Mouse (Mus musculus) embryonic facial prominence, embryonic 13.5 days (tissue): ENCODE data around the gene BC005561. TPM values are rescaled to one million over a fixed set of nuclear protein-coding genes. Genes with fewer than 3 reads are reported as not detected.
"Not testable (repeated sequence)": the region's sequence is repeated elsewhere in the genome, so short reads cannot be mapped to it uniquely, and the experiment has no call there.

Experiments used
- ATAC-seq: fragments of 200-750 bp; cut with Nextera tagmentation; 2 replicates; pipeline ENCODE4 v1.8.0; 2017; ENCODE audit warnings: low read depth; ENCODE audit not compliant: insufficient number of reproducible peaks, insufficient read depth, low FRiP score, low TSS enrichment
- H3K27ac ChIP-seq: fragments of 300-500 bp; sonication (generic); 2 replicates; pipeline ENCODE4 v1.5.1; 2015; ENCODE audit warnings: moderate library complexity, mild to moderate bottlenecking, inconsistent platforms
- H3K27me3 ChIP-seq: fragments of 300-500 bp; sonication (generic); 2 replicates; pipeline ENCODE4 v1.6.1; 2015; ENCODE audit warnings: mild to moderate bottlenecking, inconsistent platforms
- H3K36me3 ChIP-seq: fragments of 300-500 bp; sonication (generic); 2 replicates; pipeline ENCODE4 v1.6.1; 2015; ENCODE audit warnings: mild to moderate bottlenecking, inconsistent platforms
- H3K4me1 ChIP-seq: fragments of 300-500 bp; sonication (generic); 2 replicates; pipeline ENCODE4 v1.6.1; 2015; ENCODE audit warnings: inconsistent platforms
- H3K4me2 ChIP-seq: fragments of 300-500 bp; sonication (generic); 2 replicates; pipeline ENCODE4 v1.6.1; 2015; ENCODE audit warnings: moderate library complexity, mild to moderate bottlenecking, inconsistent platforms
- H3K4me3 ChIP-seq: fragments of 300-500 bp; sonication (generic); 2 replicates; pipeline ENCODE4 v1.5.1; 2015; ENCODE audit warnings: mild to moderate bottlenecking, inconsistent platforms
- H3K9ac ChIP-seq: fragments of 300-500 bp; sonication (generic); 2 replicates; pipeline ENCODE4 v1.6.1; 2015; ENCODE audit warnings: mild to moderate bottlenecking, inconsistent platforms
- H3K9me3 ChIP-seq: fragments of 300-500 bp; sonication (generic); 2 replicates; pipeline ENCODE4 v1.6.1; 2016; ENCODE audit warnings: inconsistent platforms
- WGBS: fragments of 180-500 bp; shearing (Covaris S2); methylation state at CpG from one replicate; pipeline ENCODE4 v1.1.7; 2015; ENCODE audit warnings: mixed read lengths; 5-methylcytosine and 5-hydroxymethylcytosine counted together
- polyA plus RNA-seq: library from polyadenylated mRNA; unstranded; fragments of >200 nt; fragmentation: Nextera tagmentation; extraction: Ambion mirVana; gene quantifications from 2 replicates; pipeline ENCODE4 v1.2.1, GENCODE M21; 2015

Gene BC005561
- polyA plus RNA-seq, 1 experiment from 2014 or later = 16.6 TPM

DNA sequence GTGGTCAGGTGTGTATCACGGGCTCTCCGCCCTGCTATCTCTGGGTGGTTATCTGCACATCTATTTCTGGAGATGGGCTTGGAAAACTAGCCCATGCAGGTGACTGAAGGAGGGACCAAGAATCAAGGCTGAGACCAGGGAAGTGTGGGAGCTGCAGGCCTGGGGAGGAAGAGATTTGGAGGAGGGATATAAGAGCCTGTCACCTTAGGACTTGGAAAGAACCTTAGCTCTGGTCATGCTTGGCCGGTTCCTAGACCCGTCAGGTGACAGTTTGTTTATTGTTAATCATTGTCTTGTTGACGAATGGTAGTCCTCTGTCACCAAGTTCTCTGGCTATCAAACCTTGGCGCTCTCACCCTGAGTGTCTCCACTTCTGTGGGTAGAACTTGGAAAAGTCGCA is 27.8 kb upstream of the BC005561 start:
- H3K4me2 ChIP-seq = no peak overlapping the region
- H3K36me3 ChIP-seq = peaks cover 75% of the 10 kb centered on the region
- no peak overlapping the region for H3K27ac ChIP-seq
- H3K9me3 ChIP-seq = no peaks in the 10 kb centered on the region
- H3K27me3 ChIP-seq = no peaks in the 10 kb centered on the region
- no peaks in the 10 kb centered on the region for H3K4me1 ChIP-seq
- no peak overlapping the region for H3K9ac ChIP-seq
- 95% methylated on average over 7 of the region's 7 CpGs for WGBS
- no peak overlapping the region for H3K4me3 ChIP-seq
- no peak for ATAC-seq

DNA sequence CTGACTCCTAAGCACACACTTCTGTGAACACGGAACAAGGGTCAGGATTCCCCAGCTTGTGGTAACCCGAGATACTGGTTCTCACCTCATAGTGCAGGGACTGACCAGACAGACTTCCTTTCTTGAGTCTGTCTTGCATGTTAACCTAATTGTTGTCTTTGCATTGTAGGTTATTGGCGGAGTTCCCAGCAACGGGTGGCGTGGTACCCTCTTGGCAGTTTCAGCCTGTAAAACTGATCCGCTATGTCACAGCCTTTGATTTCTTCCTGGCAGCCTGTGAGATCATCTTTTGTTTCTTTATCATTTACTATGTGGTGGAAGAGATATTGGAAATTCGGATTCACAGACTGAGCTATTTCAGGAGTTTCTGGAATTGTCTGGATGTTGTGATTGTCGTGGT is 25.3 kb upstream of the BC005561 start:
- Histone ChIP-seq H3K36me3 (peaks cover 86% of the 10 kb centered on the region), H3K4me3 (no peak overlapping the region), H3K27ac (no peak overlapping the region), H3K27me3 (no peaks in the 10 kb centered on the region), H3K9ac (no peak overlapping the region), H3K4me1 (no peaks in the 10 kb centered on the region), H3K9me3 (no peaks in the 10 kb centered on the region), H3K4me2 (no peak overlapping the region)
- ATAC-seq = no peak
- WGBS = 86% methylated on average over 8 of the region's 8 CpGs

- Histone ChIP-seq H3K36me3 (peaks cover 87% of the 10 kb centered on the region), H3K27me3 (no peaks in the 10 kb centered on the region), H3K27ac (no peak overlapping the region), H3K4me2 (no peak overlapping the region), H3K9ac (no peak overlapping the region), H3K4me3 (no peak overlapping the region), H3K4me1 (no peaks in the 10 kb centered on the region), H3K9me3 (no peaks in the 10 kb centered on the region)
- ATAC-seq = no peak
- WGBS = 53% methylated on average over 5 of the region's 5 CpGs
Observed at GRCm38 (mm10) chr5:104491561-104491960, 16.6 kb upstream of the BC005561 start.

- Histone ChIP-seq H3K4me2 (no peak overlapping the region), H3K9ac (no peak overlapping the region), H3K9me3 (no peaks in the 10 kb centered on the region), H3K4me1 (peaks cover 9% of the 10 kb centered on the region; the same call in 1 of the 2 replicates), H3K4me3 (no peak overlapping the region), H3K27ac (no peak overlapping the region), H3K27me3 (no peaks in the 10 kb centered on the region), H3K36me3 (peaks cover 50% of the 10 kb centered on the region)
- WGBS = 96% methylated on average over 2 of the region's 2 CpGs
- no peak for ATAC-seq
Observed at GRCm38 (mm10) chr5:104504883-104505282, 3.3 kb upstream of the BC005561 start.

DNA sequence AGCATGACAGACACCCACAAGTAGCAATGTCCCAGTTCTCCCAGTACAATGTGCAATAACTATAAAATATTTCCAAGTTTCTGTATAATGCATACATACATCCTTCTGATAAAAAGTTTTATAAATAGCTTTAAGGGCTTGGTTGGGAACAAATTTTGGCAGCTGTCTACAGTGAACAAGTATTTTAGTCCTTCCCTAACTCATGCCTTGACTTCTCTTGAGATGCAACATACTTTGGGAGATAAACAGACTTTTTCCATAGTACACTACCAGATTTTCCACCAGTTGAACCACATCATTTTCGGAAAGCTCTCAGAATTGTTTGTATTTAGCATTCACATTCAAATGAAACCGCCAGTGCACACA is 340 bp upstream of the BC005561 start:
- peaks cover 9% of the 10 kb centered on the region; the same call in 1 of the 2 replicates for H3K4me1 ChIP-seq
- no peaks in the 10 kb centered on the region for H3K27me3 ChIP-seq
- H3K4me3 ChIP-seq = peak overlapping the region; percentile 63
- no peak for ATAC-seq
- H3K9me3 ChIP-seq = no peaks in the 10 kb centered on the region
- no peak overlapping the region for H3K27ac ChIP-seq
- H3K36me3 ChIP-seq = peaks cover 33% of the 10 kb centered on the region
- WGBS = 0% methylated on average over 2 of the region's 2 CpGs
- peak overlapping the region; percentile 64 for H3K4me2 ChIP-seq
- H3K9ac ChIP-seq = 0 out of 2 replicates have a peak overlapping the region, but pooled peaks have one; percentile 83

GRCm38 (mm10) chr5:104511211-104511610 is 3.1 kb downstream of the BC005561 start:
- H3K4me3 ChIP-seq = no peak overlapping the region
- WGBS = 92% methylated on average over 3 of the region's 3 CpGs
- no peak for ATAC-seq
- peaks cover 9% of the 10 kb centered on the region; the same call in 1 of the 2 replicates for H3K4me1 ChIP-seq
- no peak overlapping the region for H3K4me2 ChIP-seq
- H3K9ac ChIP-seq = no peak overlapping the region
- no peaks in the 10 kb centered on the region for H3K27me3 ChIP-seq
- peaks cover 20% of the 10 kb centered on the region for H3K9me3 ChIP-seq
- H3K27ac ChIP-seq = no peak overlapping the region
- peaks cover 35% of the 10 kb centered on the region for H3K36me3 ChIP-seq

DNA sequence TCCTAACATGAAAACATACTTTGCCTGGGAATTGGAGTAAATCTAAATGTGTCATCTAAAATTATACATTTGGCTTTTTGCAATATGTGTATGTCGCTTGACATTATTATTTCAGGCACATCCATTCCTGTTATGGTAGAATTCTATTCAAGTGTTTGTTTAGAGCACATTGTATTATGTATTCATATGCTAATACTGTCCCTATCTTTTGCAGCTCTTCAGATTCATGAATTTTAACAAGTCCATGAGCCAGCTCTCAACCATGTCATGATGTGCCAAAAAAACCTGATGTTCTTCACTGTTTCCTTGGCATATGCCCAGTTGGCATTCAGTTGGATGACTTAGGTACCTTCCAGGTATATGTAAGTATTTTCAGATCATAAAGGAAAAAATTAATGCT is 30.5 kb downstream of the BC005561 start:
- Histone ChIP-seq H3K4me3 (no peak overlapping the region), H3K27me3 (no peaks in the 10 kb centered on the region), H3K36me3 (peaks cover 60% of the 10 kb centered on the region), H3K4me2 (no peak overlapping the region), H3K27ac (no peak overlapping the region), H3K4me1 (no peaks in the 10 kb centered on the region), H3K9me3 (no peaks in the 10 kb centered on the region), H3K9ac (no peak overlapping the region)
- ATAC-seq = no peak
- 92% methylated on average over 1 of the region's 1 CpGs for WGBS

DNA sequence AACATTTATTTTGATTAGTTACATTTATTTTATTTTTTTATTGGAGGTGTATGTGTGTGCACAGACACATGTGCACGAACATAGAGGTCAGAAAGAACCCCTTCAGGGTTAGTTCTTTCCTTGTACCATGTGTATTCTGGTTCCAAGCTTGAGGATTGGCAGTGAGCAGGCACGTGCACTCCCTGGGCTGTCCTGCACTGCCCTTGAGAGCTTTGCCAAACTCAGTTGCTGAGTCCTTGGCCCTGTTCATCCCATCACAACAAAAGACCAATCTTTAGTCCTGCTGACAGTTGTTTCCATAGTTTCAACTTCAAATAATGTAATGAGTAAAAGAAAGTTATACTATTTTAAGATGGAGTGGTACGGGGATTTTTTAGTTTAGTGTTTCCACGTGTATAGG is 31.2 kb downstream of the BC005561 start:
- H3K9ac ChIP-seq = no peak overlapping the region
- H3K4me3 ChIP-seq = no peak overlapping the region
- H3K4me2 ChIP-seq = no peak overlapping the region
- H3K27me3 ChIP-seq = no peaks in the 10 kb centered on the region
- no peak overlapping the region for H3K27ac ChIP-seq
- WGBS = 90% methylated on average over 4 of the region's 4 CpGs
- no peaks in the 10 kb centered on the region for H3K4me1 ChIP-seq
- H3K9me3 ChIP-seq = no peaks in the 10 kb centered on the region
- H3K36me3 ChIP-seq = peaks cover 67% of the 10 kb centered on the region
- no peak for ATAC-seq

DNA sequence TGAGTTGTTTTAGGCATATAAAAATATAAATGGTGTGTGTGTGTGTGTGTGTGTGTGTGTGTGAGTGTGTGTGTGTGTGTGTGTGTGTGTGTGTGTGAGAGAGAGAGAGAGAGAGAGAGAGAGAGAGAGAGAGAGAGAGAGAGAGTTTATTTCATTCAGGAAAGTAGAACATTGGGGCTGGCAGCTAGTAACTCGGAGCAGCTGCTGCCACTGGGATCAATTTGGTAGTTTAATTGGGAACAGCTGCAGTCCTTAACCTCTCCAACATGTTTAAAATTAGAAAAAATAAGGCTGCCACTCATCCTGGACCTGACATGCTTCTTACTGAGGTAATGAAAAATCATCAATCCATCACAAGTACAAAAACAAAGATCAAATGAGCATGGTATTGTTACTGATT is 59.9 kb downstream of the BC005561 start:
- not testable (repeated sequence) for H3K9me3 ChIP-seq, H3K4me3 ChIP-seq, ATAC-seq, H3K9ac ChIP-seq, H3K4me2 ChIP-seq, H3K27me3 ChIP-seq, H3K4me1 ChIP-seq, H3K27ac ChIP-seq, H3K36me3 ChIP-seq
- WGBS = 16% methylated on average over 1 of the region's 1 CpGs

- no peak overlapping the region for H3K9ac ChIP-seq
- no peak for ATAC-seq
- H3K36me3 ChIP-seq = peaks cover 18% of the 10 kb centered on the region
- H3K27ac ChIP-seq = no peak overlapping the region
- 50% methylated on average over 6 of the region's 6 CpGs for WGBS
- H3K4me3 ChIP-seq = peak overlapping the region; percentile 54
- H3K4me2 ChIP-seq = peak overlapping the region; percentile 26
- H3K9me3 ChIP-seq = peaks cover 20% of the 10 kb centered on the region
- no peaks in the 10 kb centered on the region for H3K4me1 ChIP-seq
- H3K27me3 ChIP-seq = no peaks in the 10 kb centered on the region
Observed at GRCm38 (mm10) chr5:104570766-104571165, 62.6 kb downstream of the BC005561 start.

GRCm38 (mm10) chr5:104571282-104571921 is 63.2 kb downstream of the BC005561 start:
- peak overlapping the region; percentile 84 for H3K27ac ChIP-seq
- 5% methylated on average over 18 of the region's 19 CpGs for WGBS
- peaks cover 18% of the 10 kb centered on the region for H3K36me3 ChIP-seq
- not testable (repeated sequence) for H3K4me1 ChIP-seq, H3K27me3 ChIP-seq
- H3K9ac ChIP-seq = peak overlapping the region; percentile 77
- ATAC-seq = peak; percentile 91
- H3K9me3 ChIP-seq = peaks cover 21% of the 10 kb centered on the region
- peak overlapping the region; percentile 54 for H3K4me3 ChIP-seq
- H3K4me2 ChIP-seq = peak overlapping the region; percentile 48
